In the genomic region with DNA sequence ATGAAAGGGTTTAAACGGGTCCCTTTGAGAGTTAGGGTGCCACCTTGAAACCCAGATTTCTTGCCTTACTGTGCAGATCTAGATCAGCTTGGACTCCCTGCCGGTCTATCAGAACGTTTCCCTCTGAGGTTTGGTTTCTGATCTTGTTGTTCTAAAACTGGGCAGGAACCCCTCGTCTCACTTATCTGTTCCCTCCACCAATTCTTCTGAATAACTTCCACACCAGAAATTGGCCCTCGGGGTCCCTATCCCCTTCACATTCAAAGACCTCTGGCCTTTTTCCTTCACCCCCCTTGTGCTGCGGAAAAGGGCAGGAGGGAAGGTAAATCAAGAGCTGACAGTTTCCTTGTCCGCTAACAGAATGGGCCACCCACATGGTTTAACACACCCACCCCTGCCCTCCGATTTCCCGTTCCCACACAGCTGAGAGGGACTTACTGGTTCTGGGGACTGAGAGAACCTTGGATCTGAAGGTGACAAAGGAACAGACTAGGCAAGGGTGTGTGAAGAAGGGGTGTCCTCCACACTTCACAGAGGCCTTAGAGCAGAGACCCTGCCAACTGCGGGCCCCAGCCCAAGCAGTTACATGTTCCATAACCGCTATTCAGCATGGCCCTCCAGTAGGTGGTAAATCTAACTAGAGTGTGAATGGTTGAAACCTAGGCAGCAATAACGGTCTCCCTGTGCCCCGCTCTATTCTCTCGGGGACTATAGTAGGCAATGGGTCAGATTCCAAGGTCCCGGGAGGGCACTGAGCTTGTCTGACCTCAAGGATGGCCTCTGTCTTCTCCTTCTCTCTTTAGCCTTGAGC, we compare ENCODE assay signal across 9 mouse cellular contexts. TPM values are rescaled to one million over a fixed set of nuclear protein-coding genes. Genes with fewer than 3 reads are reported as not detected.
DNase-seq lines count a peak whose midpoint lies in the region; ATAC-seq and TF ChIP-seq lines count a peak whose summit lies in the region.
"Had no signal": no experiment of that assay in that cellular context is flagged by ENCODE, and none has a peak within 500 bp of the region (broad histone marks: within the 10 kb centered on the region; RNA-seq: fewer than 3 reads in every experiment).

No protein-coding gene starts in this region.

- TF ChIP-seq CTCF in intestine, postnatal 0 days (IDR thresholded peaks at IDR 0.05; ENCODE audit: low read depth): no peak

- DNase-seq in adrenal gland, postnatal 36 days: peak; percentile 20 to 55
- DNase-seq in adrenal gland, postnatal 25 days: no peak
- peak; percentile 91 for DNase-seq in midbrain, embryonic 11.5 days (ENCODE audit: low spot score, missing footprints)
- no peak for DNase-seq in left cerebral cortex, adult 9 months (ENCODE audit: low spot score in 2 of 2)
- no peak for DNase-seq in gastrocnemius, adult 18-20 months (ENCODE audit: low spot score)

- ATAC-seq in embryonic facial prominence, embryonic 12.5 days (ENCODE audit: insufficient number of reproducible peaks, insufficient read depth, low FRiP score, low TSS enrichment): no peak
- no peak for ATAC-seq in intestine, postnatal 0 days
- ATAC-seq in midbrain, embryonic 11.5 days (ENCODE audit: low FRiP score): no peak
- ATAC-seq in activated CD4-positive, CD25-positive, alpha-beta regulatory T cell, adult 4 months: no peak

- peaks cover 62% of the 10 kb centered on the region for H3K4me1 ChIP-seq in embryonic facial prominence, embryonic 12.5 days
- H3K4me1 ChIP-seq in intestine, postnatal 0 days (replicated peaks; ENCODE audit: control insufficient read depth, insufficient read depth, low read length): no peaks in the 10 kb centered on the region
- H3K4me1 ChIP-seq in midbrain, embryonic 11.5 days (ENCODE audit: control insufficient read depth, insufficient read depth, low read length): peaks cover 62% of the 10 kb centered on the region

- H3K4me3 ChIP-seq in embryonic facial prominence, embryonic 12.5 days: peak overlapping the region; percentile 34
- peak overlapping the region; percentile 50 for H3K4me3 ChIP-seq in intestine, postnatal 0 days (ENCODE audit: low read depth, low read length)
- H3K4me3 ChIP-seq in midbrain, embryonic 11.5 days (ENCODE audit: low read depth, low read length): no peak overlapping the region; the same call in 1 of the 2 replicates

- peaks cover 72% of the 10 kb centered on the region for H3K27me3 ChIP-seq in embryonic facial prominence, embryonic 12.5 days
- peaks cover 57% of the 10 kb centered on the region for H3K27me3 ChIP-seq in intestine, postnatal 0 days (replicated peaks; ENCODE audit: control insufficient read depth, insufficient read depth, low read length)
- peaks cover 55% of the 10 kb centered on the region for H3K27me3 ChIP-seq in midbrain, embryonic 11.5 days (ENCODE audit: control insufficient read depth, insufficient read depth, low read length)

- no peaks in the 10 kb centered on the region for H3K9me3 ChIP-seq in embryonic facial prominence, embryonic 12.5 days
- no peaks in the 10 kb centered on the region for H3K9me3 ChIP-seq in intestine, postnatal 0 days (ENCODE audit: control insufficient read depth)
- H3K9me3 ChIP-seq in midbrain, embryonic 11.5 days (ENCODE audit: control insufficient read depth, low read length): no peaks in the 10 kb centered on the region

- H3K36me3 ChIP-seq in embryonic facial prominence, embryonic 12.5 days: no peaks in the 10 kb centered on the region
- H3K36me3 ChIP-seq in intestine, postnatal 0 days (ENCODE audit: control insufficient read depth, insufficient read depth): no peaks in the 10 kb centered on the region
- no peaks in the 10 kb centered on the region for H3K36me3 ChIP-seq in midbrain, embryonic 11.5 days (ENCODE audit: control insufficient read depth, insufficient read depth, low read length)

- H3K9ac ChIP-seq in embryonic facial prominence, embryonic 12.5 days: peak overlapping the region; percentile 31; the same call in 1 of the 2 replicates
- no peak overlapping the region for H3K9ac ChIP-seq in intestine, postnatal 0 days (ENCODE audit: low read depth, low read length)
- H3K9ac ChIP-seq in midbrain, embryonic 11.5 days (ENCODE audit: low read length): no peak overlapping the region

- H3K4me2 ChIP-seq in embryonic facial prominence, embryonic 12.5 days (replicated peaks): peak overlapping the region; percentile 89
- peak overlapping the region; percentile 85 for H3K4me2 ChIP-seq in intestine, postnatal 0 days (replicated peaks; ENCODE audit: low read depth)
- peak overlapping the region; percentile 6; the same call in 1 of the 2 replicates for H3K4me2 ChIP-seq in midbrain, embryonic 11.5 days

- 6% methylated on average over 15 of the region's 15 CpGs for WGBS in embryonic facial prominence, embryonic 12.5 days
- 24% methylated on average over 15 of the region's 15 CpGs for WGBS in intestine, postnatal 0 days
- 4% methylated on average over 15 of the region's 15 CpGs for WGBS in midbrain, embryonic 11.5 days

- H3K27ac ChIP-seq in embryonic facial prominence, embryonic 12.5 days: no peak overlapping the region
- no peak overlapping the region for H3K27ac ChIP-seq in intestine, postnatal 0 days (ENCODE audit: low read depth, low read length)
- H3K27ac ChIP-seq in midbrain, embryonic 11.5 days (ENCODE audit: low read depth, low read length): no peak overlapping the region

RNA-seq across cellular contexts. Expression of gene Grrp1, which starts 0.8 kb away (rescaled TPM):
- 10 to 100 TPM in 1 of 2 experiments, 1 to 10 TPM in 1; 6.0 to 11.6 TPM for total RNA-seq in adrenal gland, postnatal 36 days (2021)
- 6.2 and 8.3 TPM in 2 replicates for total RNA-seq in adrenal gland, postnatal 25 days (2021)
- polyA plus RNA-seq in embryonic facial prominence, embryonic 12.5 days (2016; fragmentation: Nextera tagmentation; extraction: Ambion mirVana): 6.3 and 6.4 TPM in 2 replicates
- 6.8 and 7.6 TPM in 2 replicates for polyA plus RNA-seq in intestine, postnatal 0 days (2015; fragmentation: Nextera tagmentation; extraction: Ambion mirVana)
- polyA plus RNA-seq in midbrain, embryonic 11.5 days (2014; fragmentation: Nextera tagmentation; extraction: Ambion mirVana): 4.2 and 5.1 TPM in 2 replicates
- total RNA-seq in gastrocnemius, adult 18-20 months (2021): 1 to 10 TPM; 2.9 to 3.1 TPM
- polyA plus RNA-seq in activated CD4-positive, CD25-positive, alpha-beta regulatory T cell, adult 4 months (2017; shearing (Covaris generic)): not detected

RNA-seq across cellular contexts. Expression of gene Gm30191, which starts 6.4 kb away (rescaled TPM):
- not detected for total RNA-seq in adrenal gland, postnatal 36 days (2021)
- total RNA-seq in adrenal gland, postnatal 25 days (2021): not detected in 2 replicates
- polyA plus RNA-seq in embryonic facial prominence, embryonic 12.5 days (2016; fragmentation: Nextera tagmentation; extraction: Ambion mirVana): not detected in 2 replicates
- not detected in 2 replicates for polyA plus RNA-seq in intestine, postnatal 0 days (2015; fragmentation: Nextera tagmentation; extraction: Ambion mirVana)
- polyA plus RNA-seq in midbrain, embryonic 11.5 days (2014; fragmentation: Nextera tagmentation; extraction: Ambion mirVana): 0.22 TPM in 1 of 2 replicates, not detected in the other
- not detected for total RNA-seq in gastrocnemius, adult 18-20 months (2021)
- not detected for polyA plus RNA-seq in activated CD4-positive, CD25-positive, alpha-beta regulatory T cell, adult 4 months (2017; shearing (Covaris generic))
- total RNA-seq: liver, adult 2 months had no signal
- polyA plus RNA-seq: liver, adult 2 months had no signal

RNA-seq across cellular contexts. Expression of gene Zfp593, which starts 7.7 kb away (rescaled TPM):
- total RNA-seq in adrenal gland, postnatal 36 days (2021): 10 to 100 TPM in 1 of 2 experiments, 1 to 10 TPM in 1; 9.6 to 12.9 TPM
- 8.8 and 10.3 TPM in 2 replicates for total RNA-seq in adrenal gland, postnatal 25 days (2021)
- 19.5 and 19.8 TPM in 2 replicates for polyA plus RNA-seq in embryonic facial prominence, embryonic 12.5 days (2016; fragmentation: Nextera tagmentation; extraction: Ambion mirVana)
- 9.4 and 10.5 TPM in 2 replicates for polyA plus RNA-seq in intestine, postnatal 0 days (2015; fragmentation: Nextera tagmentation; extraction: Ambion mirVana)
- 16.8 and 17.0 TPM in 2 replicates for polyA plus RNA-seq in midbrain, embryonic 11.5 days (2014; fragmentation: Nextera tagmentation; extraction: Ambion mirVana)
- 1 to 10 TPM; 4.7 to 5.7 TPM for total RNA-seq in gastrocnemius, adult 18-20 months (2021)
- 1 to 10 TPM; 5.1 to 6.4 TPM for polyA plus RNA-seq in activated CD4-positive, CD25-positive, alpha-beta regulatory T cell, adult 4 months (2017; shearing (Covaris generic))

RNA-seq across cellular contexts. Expression of gene E130218I03Rik, which starts 9.7 kb away (rescaled TPM):
- total RNA-seq in adrenal gland, postnatal 36 days (2021): not detected
- not detected in 2 replicates for total RNA-seq in adrenal gland, postnatal 25 days (2021)
- 1.4 and 1.7 TPM in 2 replicates for polyA plus RNA-seq in embryonic facial prominence, embryonic 12.5 days (2016; fragmentation: Nextera tagmentation; extraction: Ambion mirVana)
- 0.39 and 0.46 TPM in 2 replicates for polyA plus RNA-seq in intestine, postnatal 0 days (2015; fragmentation: Nextera tagmentation; extraction: Ambion mirVana)
- 0.37 TPM in 1 of 2 replicates, not detected in the other for polyA plus RNA-seq in midbrain, embryonic 11.5 days (2014; fragmentation: Nextera tagmentation; extraction: Ambion mirVana)
- total RNA-seq in gastrocnemius, adult 18-20 months (2021): under 1 TPM; 0.69 to 0.73 TPM
- 1 to 10 TPM in 1 of 2 experiments, under 1 TPM in 1; 0.37 to 6.4 TPM for polyA plus RNA-seq in activated CD4-positive, CD25-positive, alpha-beta regulatory T cell, adult 4 months (2017; shearing (Covaris generic))
- total RNA-seq: liver, adult 2 months had no signal
- polyA plus RNA-seq: liver, adult 2 months had no signal

RNA-seq across cellular contexts. Expression of gene Cnksr1, which starts 14.9 kb away (rescaled TPM):
- total RNA-seq in adrenal gland, postnatal 36 days (2021): under 1 TPM; 0.23 to 0.40 TPM
- 0.49 TPM in 1 of 2 replicates, not detected in the other for total RNA-seq in adrenal gland, postnatal 25 days (2021)
- polyA plus RNA-seq in embryonic facial prominence, embryonic 12.5 days (2016; fragmentation: Nextera tagmentation; extraction: Ambion mirVana): 2.1 and 2.5 TPM in 2 replicates
- polyA plus RNA-seq in intestine, postnatal 0 days (2015; fragmentation: Nextera tagmentation; extraction: Ambion mirVana): 13.8 and 15.5 TPM in 2 replicates
- 0.05 TPM in 1 of 2 replicates, not detected in the other for polyA plus RNA-seq in midbrain, embryonic 11.5 days (2014; fragmentation: Nextera tagmentation; extraction: Ambion mirVana)
- 10 to 100 TPM; 44.4 to 65.0 TPM for total RNA-seq in gastrocnemius, adult 18-20 months (2021)
- not detected for polyA plus RNA-seq in activated CD4-positive, CD25-positive, alpha-beta regulatory T cell, adult 4 months (2017; shearing (Covaris generic))

Comparison
In these comparisons a context has a peak if more than half of its experiments do, and no peak if none do; other contexts are left out.
1. DNase-seq: peak in adrenal gland, postnatal 36 days (2 of 2) and midbrain, embryonic 11.5 days (single experiment); none in adrenal gland, postnatal 25 days (single experiment), left cerebral cortex, adult 9 months (0 of 2) and gastrocnemius, adult 18-20 months (single experiment).
2. H3K4me2 ChIP-seq: peak in every context shown above with its lines; median percentile 89 in embryonic facial prominence, embryonic 12.5 days; 85 in intestine, postnatal 0 days; 6 in midbrain, embryonic 11.5 days.